Mouse (Mus musculus) thymus, postnatal 10 days (tissue): Measurements from ENCODE around the gene Efcab8.
"Not testable (repeated sequence)": the region's sequence is repeated elsewhere in the genome, so short reads cannot be mapped to it uniquely, and the experiment has no call there.

Experiments used
- DNase-seq, 2 experiments: peaks; one replicate each; pipeline ENCODE4 v3.0.0; 2021; ENCODE audit warnings: low spot score in 2 of 2

Gene Efcab8

GRCm38 (mm10) chr2:153824593-153824992 is 44.9 kb downstream of the Efcab8 start:
- DNase-seq = no peak

DNA sequence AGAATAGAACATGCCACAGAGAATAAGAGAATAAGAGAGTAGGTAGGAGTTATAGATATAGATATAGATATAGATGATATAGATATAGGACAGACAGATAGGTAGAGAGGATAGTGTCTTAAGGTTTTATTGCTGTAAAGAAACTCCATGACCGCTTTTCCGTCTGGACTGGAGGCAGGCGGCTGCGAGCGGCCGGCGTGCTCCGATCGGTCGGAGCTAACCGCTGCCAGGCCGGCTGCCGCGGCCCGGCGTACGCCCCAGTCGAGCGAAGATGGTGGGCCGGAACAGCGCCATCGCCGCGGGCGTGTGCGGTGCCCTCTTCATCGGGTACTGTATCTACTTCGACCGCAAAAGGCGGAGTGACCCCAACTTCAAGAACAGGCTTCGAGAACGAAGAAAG is 46.2 kb downstream of the Efcab8 start:
- DNase-seq = not testable (repeated sequence)

GRCm38 (mm10) chr2:153827171-153827830 is 47.6 kb downstream of the Efcab8 start:
- no peak for DNase-seq

GRCm38 (mm10) chr2:153828704-153829103 is 49.0 kb downstream of the Efcab8 start:
- DNase-seq = no peak

DNA sequence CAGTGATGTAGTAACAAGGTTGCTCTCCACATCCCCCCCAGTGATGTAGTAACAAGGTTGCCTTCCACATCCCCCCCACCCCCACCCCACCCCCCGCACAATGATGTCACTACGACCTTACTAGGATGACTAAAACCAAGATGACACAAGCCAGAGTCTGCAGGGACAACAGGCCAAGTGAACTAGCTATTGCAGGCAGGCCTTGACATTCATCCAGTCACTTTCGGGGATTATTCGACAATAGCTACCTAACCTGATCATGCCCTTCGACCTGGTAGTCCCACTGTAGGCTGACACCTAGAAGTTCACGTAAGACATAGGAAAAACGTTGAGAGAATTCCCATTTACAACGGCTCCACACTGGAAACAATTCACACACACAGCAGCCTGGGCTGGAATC is 53.6 kb downstream of the Efcab8 start:
- no peak for DNase-seq

GRCm38 (mm10) chr2:153842854-153843253 is 63.1 kb downstream of the Efcab8 start:
- no peak for DNase-seq

DNA sequence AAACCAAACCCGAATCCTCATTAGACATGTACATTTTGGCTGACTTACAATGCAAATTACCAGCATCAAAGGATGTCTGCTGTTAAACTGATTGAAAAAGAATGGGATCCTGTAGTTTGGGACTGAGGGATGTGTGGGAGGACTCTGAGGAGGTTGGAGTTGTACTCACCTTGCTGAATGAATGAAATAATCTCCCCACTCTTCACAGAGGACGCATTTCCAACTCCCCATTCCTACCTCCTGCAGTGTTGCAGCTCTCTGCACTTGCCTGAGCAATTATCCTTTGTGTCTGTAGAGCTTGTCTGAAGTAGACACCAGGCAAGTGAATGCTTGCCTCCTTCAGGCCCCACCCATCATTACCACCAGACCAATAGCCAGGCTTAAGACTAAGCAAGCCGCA is 68.7 kb downstream of the Efcab8 start:
- DNase-seq = no peak

DNA sequence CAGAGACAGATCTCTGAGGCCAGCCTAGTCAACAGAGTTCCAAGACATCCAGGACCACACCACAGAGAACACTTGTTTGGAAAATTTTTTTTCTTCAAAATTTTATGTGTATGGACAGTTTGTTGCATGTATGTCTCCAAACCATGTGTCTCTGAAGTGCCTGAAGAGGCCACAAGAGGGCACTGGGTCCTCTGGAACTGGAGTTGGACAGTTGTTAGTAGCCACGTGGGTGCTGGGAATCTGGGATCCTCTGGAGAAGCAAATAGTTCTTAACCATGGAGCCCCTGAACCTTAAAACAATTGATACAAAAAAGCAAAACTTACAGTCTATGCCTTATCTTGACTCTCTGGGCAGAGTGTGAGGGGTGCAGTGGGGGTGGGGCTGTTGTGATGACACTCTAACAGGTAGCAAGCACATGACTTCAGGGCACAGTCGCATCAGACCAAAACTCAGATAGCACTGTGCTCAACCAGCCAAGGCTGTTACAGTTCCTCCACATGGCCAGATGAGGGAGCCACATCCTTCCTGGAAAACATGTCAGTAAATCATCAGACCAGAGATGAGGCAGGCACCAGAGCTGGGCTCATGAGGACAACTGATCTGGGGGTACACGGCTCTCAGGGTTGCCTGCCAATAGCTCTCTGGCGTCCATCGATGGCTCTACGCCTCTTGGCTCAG is 70.8 kb downstream of the Efcab8 start:
- DNase-seq = no peak

- DNase-seq = peak; percentile 12 to 42
Measured at GRCm38 (mm10) chr2:153851030-153851360, 71.3 kb downstream of the Efcab8 start.

DNA sequence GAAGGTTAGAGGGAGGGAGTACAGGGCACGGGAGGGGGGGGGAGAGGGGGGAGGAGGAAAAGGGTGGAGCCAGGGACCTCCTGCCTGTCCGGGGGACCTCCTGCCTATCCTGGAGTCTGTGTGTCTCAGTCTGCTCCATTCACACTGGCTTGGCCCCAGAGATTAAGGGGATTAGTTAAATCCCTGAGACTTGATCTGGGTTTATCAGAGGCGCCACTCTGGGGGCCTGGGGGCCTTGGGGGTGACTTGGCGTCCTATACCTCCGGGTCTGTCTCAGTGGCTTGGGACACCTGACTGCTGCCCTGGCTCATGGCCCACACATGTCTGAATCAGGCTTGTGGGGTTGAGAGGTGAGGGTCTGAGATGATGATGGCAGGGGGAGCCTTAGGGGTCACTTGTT is 73.8 kb downstream of the Efcab8 start:
- DNase-seq = no peak

DNA sequence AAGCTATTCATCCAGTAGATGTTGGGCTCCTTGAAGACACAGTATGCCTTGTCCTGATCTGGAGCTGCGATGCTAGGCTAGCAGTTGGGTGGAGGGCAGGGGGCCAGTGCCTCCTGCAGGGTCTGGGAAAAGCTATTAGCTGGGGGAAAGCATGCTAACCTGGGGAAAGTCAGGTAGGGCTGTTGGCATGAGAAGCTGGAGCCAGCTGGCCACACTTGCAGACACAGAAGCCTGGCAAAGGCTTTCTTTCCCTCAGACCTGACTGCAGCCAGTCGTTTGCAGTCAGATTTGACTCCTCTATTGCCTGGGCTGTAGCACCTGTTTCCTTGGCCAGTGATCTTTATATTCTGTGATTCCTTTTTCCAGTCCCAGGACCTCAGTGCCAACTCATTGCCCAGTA is 79.8 kb downstream of the Efcab8 start:
- no peak for DNase-seq

DNA sequence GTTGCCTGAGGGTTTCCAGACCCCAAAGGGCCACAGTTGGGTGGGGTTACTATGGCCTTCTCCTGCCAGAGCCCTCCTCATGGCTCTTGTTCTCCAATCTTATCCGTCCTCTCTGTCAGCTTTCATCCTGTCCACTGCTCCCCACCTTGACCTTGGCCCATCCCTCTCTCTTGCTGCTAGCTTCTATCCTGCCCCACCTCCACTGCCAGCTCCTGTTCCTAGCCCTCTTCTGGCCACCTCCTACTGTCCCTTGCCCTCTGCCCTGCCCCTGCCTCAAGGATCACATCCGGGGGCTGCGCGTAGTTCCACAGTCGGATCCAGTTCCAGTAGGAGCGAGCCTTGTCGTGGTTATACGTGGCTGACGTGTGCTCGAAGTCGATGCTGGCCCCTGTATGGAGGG is 80.6 kb downstream of the Efcab8 start:
- no peak for DNase-seq

DNA sequence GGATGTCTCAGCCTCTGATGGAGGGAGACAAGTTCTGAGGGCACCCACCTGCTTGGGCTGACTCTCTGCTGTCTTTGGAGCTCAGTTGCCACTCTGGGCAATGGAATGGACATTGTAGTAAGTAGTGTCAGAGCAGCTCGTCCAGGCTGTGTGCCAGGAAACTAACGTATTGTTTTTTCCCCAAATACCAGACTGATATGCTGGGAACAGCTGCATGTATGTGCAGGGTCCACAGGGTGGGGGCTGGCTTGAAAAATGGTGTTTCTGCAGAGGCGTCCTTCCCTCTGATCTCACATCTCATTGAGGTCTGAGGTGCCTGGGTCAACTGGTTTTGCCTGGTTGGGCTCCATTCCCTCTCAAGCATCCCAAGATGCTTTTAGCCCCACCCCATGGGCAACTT is 81.0 kb downstream of the Efcab8 start:
- DNase-seq = no peak

DNA sequence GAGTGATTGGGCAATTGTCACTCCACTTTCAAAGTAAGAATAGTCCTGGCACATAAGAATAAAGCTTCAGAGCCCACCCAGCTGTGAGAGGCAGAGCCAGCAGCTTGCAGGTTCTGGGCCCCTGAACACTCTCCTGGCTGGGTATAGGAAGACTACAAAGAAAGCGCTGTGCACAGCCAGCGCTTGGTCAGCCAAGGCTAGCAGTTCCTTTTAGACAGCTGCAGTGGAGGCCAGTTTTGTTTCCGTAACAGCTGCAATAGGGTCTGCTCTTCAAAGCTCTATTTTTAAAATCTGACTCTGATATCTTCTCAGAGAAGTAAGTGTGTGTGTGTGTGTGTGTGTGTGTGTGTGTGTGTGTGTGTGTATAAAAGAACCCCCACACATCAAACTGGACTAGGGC is 82.2 kb downstream of the Efcab8 start:
- DNase-seq = no peak

DNA sequence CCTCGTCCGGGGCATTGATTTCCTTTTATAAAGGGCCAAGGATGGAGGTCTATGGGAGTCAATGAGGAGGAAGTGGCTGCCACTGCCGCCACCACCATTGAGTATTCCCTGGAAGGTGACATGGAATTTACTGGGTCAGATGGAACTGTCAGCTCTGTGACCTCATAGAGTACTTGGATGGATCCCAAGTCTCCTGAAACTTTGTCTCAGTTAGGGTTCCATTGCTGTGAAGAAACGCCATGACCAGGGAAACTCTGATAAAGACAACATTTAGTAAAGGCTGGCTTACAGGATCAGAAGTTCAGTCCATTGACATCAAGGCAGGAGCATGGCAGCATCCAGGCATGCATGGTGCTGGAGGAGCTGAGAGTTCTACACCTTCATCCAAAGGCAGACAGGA is 91.3 kb downstream of the Efcab8 start, which contains the start of gene Sun5:
Gene Sun5 (minus strand): TSS at position 101 of the 400 bp plus-strand sequence.
- no peak for DNase-seq

GRCm38 (mm10) chr2:153874745-153875144 is 95.0 kb downstream of the Efcab8 start, which contains the start of gene Bpifb2:
Gene Bpifb2 (plus strand): TSS chr2:153875045.
- no peak for DNase-seq
